Mouse (Mus musculus): ENCODE data around the gene Dhrs13. TPM values are rescaled to one million over a fixed set of nuclear protein-coding genes. Genes with fewer than 3 reads are reported as not detected.

Dhrs13 gene
- 1 to 10 TPM in 8 of 26 experiments, under 1 TPM in 8, not detected in 10; 0.60 to 1.3 (median 0.99) TPM for total RNA-seq (2018; cell fraction: chromatin; rRNA removed)
- total RNA-seq (2018; cell fraction: cytosol; rRNA removed), result 1 to 10 TPM in 18 of 26 experiments, under 1 TPM in 8; 0.53 to 1.8 (median 1.3) TPM
- total RNA-seq (2018; cell fraction: nucleus; rRNA removed), result 1 to 10 TPM in 17 of 26 experiments, under 1 TPM in 8, not detected in 1; 0.52 to 9.5 (median 1.2) TPM
- polyA plus RNA-seq (2018), result 0.70 to 7.4 TPM (median 1.6 TPM) in 3 replicates

DNA sequence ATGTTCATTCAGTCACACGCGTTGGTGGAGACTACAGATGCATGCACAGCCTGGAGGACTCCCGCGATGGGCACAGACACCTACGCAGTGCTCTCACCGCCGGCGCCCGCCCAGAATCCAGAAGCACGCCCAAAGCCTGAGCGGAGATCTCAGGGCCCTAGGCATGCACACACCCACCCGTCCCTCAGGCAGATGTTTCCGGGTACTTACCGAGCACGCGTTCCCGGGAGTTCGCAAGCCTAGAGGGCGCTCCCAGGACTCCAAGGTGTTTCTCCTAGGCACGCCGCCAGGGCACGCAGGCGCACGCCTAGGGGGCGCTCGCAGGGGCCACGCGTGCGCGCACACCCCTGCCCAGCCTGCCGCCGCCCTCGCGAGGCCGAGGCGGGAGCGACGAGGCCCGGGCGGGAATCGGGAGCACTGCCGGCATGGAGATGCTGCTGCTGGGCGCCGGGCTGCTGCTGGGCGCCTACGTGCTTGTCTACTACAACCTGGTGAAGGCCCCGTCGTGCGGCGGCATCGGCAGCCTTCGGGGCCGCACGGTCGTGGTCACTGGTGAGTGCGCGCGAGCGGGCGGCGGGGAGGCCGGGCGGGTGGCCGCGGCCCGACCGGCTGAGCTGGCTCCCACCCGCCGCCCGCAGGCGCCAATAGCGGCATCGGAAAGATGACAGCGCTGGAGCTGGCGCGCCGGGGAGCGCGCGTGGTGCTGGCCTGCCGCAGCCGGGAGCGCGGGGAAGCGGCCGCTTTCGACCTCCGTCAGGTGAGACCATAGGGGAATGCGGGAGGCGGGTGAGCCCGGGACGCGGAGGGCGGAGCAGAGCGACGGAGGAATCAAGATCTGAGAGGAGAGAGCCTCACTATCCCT, at the start of gene Dhrs13:
Dhrs13 (plus strand) TSS at position 334 of the 862 bp plus-strand sequence.
- Histone ChIP-seq H3K27ac (no peak within 1 kb of the TSS), H3K36me3 (ENCODE audit: inconsistent target) (peaks cover 19% of the 10 kb centered on the region)

DNA sequence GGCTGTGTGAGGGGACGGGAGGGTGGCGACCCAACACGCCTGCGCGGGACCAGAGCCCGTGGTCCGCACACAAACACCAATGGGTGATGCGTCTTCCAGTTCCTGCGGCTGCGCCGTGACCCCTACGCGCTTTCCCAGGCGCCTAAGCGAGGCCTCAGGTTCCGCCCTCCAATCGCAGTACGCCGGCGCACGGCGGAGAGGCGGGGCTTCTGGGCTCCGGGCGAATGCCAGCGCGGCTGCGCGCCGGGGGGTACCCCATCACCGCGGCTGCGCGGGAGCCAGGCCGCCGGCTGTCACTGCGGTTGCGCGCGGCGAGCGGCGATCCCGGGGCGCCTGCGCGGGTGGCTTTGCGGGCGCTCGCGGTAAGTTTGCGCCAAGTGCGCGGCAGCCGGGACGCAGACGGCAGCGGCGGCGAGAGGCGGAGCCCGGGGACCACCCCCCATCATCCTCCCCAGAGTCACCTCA, 49.6 kb upstream of the Dhrs13 start, which contains the start of gene Phf12:
Phf12 (plus strand) TSS at position 314 of the 465 bp plus-strand sequence.
- Histone ChIP-seq H3K27ac (peak within 1 kb of the TSS; percentile 93), H3K4me3 (ENCODE audit: inconsistent target) (peak within 1 kb of the TSS; percentile 98)
- WGBS (ENCODE audit: missing documents), result 0% methylated on average over 27 of the region's 62 CpGs

More for the DNA sequence above, at the start of gene Dhrs13:
- Histone ChIP-seq H3K4me3 (ENCODE audit: inconsistent target) (peak within 1 kb of the TSS; percentile 31), H3K79me2 (ENCODE audit: inconsistent target) (no peaks in the 10 kb centered on the region)
- under 1% methylated on average over 90 of the region's 96 CpGs for WGBS (ENCODE audit: missing documents)

DNA sequence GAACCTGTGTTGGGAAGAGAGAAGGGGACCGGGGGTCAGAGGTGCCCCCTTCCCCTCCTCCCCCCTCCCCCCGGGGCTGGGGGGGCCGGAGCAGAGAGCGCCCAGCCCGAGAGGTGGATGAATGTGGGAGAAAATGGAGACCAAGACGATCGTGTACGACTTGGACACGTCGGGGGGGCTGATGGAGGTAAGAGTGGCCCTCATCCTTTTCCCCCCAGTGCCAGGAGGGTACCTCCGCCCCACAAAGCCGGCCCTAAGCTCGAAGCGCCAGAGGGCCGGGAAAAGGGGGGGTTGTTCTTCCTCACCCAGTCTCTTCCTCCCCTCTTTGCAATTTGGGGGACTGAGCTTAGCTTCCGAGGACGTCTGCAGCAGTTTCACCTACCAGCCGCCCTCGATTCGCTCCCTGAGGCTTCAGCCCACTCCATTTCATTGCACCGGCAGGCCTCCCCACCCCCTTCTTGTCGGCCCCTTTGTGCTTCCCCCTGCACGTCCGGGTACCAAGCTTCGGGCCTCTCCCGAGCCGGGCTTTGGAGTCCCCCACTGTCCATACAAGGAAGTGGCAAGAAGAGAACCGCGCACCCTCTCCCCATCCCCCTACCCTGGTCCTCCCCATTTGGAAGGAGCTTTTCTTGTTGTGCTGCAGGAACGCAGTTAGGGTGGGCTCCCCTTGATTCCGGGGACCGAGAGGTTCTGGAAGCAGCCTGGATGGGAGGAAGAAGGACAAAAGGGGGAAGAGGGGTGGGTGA, 48.7 kb upstream of the Dhrs13 start:
- 2% methylated on average over 32 of the region's 32 CpGs for WGBS (ENCODE audit: missing documents)
- Histone ChIP-seq H3K27ac (peak overlapping the region; percentile 89), H3K36me3 (ENCODE audit: inconsistent target) (peaks cover 7% of the 10 kb centered on the region; the same call in 1 of the 2 replicates), H3K4me3 (ENCODE audit: inconsistent target) (peak overlapping the region; percentile 98), H3K79me2 (ENCODE audit: inconsistent target) (peaks cover 52% of the 10 kb centered on the region)

More for the DNA sequence above, 49.6 kb upstream of the Dhrs13 start, which contains the start of gene Phf12:
- Histone ChIP-seq H3K79me2 (ENCODE audit: inconsistent target) (peaks cover 43% of the 10 kb centered on the region), H3K36me3 (ENCODE audit: inconsistent target) (0 out of 2 replicates have a peak, but pooled peaks cover 7% of the 10 kb centered on the region)

DNA sequence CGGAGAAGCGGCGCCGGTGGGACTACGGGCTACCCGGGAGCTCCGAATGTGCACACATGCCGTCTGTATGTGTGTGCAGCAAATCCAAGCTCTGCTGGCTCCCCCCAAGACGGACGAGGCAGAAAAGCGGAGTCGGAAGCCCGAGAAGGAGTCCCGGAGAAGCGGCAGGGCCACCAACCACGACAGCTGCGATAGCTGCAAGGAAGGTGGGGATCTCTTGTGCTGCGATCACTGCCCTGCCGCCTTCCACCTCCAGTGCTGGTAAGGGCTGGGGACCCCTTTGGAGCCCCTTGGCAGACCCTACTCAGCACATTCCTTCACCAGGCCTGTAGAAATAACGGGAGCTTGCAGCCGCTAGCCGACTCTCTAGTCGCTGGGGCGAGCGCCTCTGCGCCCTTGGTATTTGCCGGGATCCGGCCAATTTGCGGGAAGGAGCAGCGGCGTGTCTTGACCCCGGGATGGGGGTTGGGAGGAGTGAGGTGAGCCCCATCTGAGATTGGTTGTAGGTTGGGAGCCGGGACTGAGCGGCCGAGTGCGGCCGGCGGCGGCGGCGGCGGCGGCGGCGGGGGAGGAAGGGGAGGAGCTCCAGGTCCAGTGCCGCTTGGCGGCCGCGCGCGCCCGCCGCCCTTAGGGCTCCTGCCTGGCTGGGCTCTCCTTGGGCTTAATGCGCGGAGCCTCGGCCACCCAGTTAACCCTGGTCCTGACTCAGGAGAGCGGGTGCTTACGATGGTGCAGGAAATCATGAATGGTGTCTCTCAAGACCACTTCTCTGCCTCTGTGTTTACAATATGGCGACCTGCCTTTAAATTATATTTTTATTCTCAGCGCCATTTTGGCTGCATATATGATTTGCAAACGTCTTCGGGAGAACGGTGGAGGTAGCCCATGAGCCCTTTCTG, 47.9 kb upstream of the Dhrs13 start:
- Histone ChIP-seq H3K27ac (peak overlapping the region; percentile 89), H3K4me3 (ENCODE audit: inconsistent target) (peak overlapping the region; percentile 98), H3K79me2 (ENCODE audit: inconsistent target) (peaks cover 60% of the 10 kb centered on the region), H3K36me3 (ENCODE audit: inconsistent target) (peaks cover 12% of the 10 kb centered on the region; the same call in 1 of the 2 replicates)
- WGBS (ENCODE audit: missing documents), result under 1% methylated on average over 55 of the region's 63 CpGs

DNA sequence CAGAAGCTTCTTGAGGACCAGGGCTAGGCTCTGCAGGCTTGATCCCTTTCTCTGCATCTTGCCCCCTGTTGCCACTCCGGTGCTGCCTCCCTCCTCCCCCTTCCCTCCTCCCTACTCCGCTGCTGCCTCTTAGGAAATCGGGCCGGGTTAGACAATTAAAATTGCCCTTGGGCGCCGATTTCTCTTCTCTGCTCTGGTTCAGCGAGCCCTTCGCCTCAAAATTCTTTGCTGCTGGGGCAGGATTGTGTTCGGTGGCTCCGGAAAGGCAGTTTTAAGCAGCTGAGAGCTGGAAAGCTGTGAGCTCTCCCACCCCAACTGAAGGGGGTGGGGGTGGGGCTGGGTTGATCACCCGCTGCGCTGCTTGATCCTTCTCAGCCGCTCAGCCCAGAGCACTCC, 47.2 kb upstream of the Dhrs13 start:
- H3K4me3 ChIP-seq (ENCODE audit: inconsistent target), result peak overlapping the region; percentile 98
- H3K27ac ChIP-seq, result peak overlapping the region; percentile 66
- peaks cover 67% of the 10 kb centered on the region for H3K79me2 ChIP-seq (ENCODE audit: inconsistent target)
- H3K36me3 ChIP-seq (ENCODE audit: inconsistent target), result peaks cover 18% of the 10 kb centered on the region; the same call in 1 of the 2 replicates
- WGBS (ENCODE audit: missing documents), result 0% methylated on average over 10 of the region's 13 CpGs

DNA sequence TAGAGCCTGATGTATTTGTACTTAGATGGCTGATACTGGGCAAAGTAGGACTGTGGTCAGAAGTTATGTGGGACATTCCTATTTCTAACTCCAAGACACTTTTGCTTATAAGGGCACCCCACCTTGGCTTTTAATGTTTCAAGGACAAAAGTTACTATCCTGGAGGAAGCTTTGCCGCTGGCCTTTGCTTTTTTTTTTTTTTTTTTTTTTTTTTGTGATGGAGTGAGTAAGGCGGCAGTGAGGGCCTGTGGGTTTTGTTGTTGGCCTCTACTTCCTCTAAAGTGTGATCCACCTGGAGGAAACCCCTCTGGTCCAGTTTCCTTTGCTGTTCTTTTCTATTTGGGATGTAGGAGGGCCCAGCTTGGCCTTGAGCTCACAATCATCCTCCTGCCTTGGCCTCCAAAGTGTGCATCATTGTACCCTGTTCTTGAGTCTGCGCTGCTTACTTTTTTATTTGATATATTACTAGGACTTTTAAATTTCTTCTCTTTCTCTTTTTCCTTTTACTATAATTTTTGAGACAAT, 46.5 kb upstream of the Dhrs13 start:
- peak overlapping the region; percentile 98 for H3K4me3 ChIP-seq (ENCODE audit: inconsistent target)

DNA sequence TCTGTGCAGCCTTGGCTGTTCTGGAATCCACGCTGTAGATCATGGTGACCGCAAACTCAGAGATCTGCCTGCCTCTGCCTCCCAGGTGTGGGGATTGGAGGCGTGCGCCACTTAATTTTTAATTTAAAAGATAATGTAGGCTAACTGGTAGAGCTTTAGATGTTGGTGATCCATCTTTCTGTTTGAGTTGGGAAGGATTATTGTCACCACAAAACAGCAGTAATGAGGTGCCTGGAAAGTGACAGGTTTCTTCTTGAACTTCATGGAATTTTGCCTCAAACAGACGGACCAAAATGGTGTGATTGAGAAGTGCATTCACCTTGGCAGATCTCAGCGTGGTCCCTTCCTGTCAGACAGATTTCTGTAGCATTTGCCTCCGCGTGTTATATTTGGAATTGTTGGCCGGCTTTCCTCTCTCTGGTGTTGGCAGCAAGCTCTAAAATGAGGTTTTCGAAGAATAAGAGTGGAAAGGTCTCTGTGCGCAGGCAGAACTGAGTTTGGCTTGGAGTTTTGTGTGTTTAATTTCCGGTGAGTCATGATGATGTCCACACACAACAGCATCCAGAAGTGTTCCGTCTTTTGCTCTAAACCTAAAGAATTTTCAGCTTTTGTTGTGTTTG, 42.9 kb upstream of the Dhrs13 start:
- 96% methylated on average over 13 of the region's 13 CpGs for WGBS (ENCODE audit: missing documents)
- Histone ChIP-seq H3K36me3 (ENCODE audit: inconsistent target) (peaks cover 24% of the 10 kb centered on the region; the same call in 1 of the 2 replicates), H3K79me2 (ENCODE audit: inconsistent target) (peaks cover 98% of the 10 kb centered on the region), H3K27ac (no peak overlapping the region), H3K4me3 (ENCODE audit: inconsistent target) (no peak overlapping the region)

More for the DNA sequence above, 46.5 kb upstream of the Dhrs13 start:
- Histone ChIP-seq H3K79me2 (ENCODE audit: inconsistent target) (peaks cover 74% of the 10 kb centered on the region), H3K27ac (peak overlapping the region; percentile 66; the same call in 1 of the 2 replicates), H3K36me3 (ENCODE audit: inconsistent target) (peaks cover 18% of the 10 kb centered on the region; the same call in 1 of the 2 replicates)
- 67% methylated on average over 2 of the region's 3 CpGs for WGBS (ENCODE audit: missing documents)

DNA sequence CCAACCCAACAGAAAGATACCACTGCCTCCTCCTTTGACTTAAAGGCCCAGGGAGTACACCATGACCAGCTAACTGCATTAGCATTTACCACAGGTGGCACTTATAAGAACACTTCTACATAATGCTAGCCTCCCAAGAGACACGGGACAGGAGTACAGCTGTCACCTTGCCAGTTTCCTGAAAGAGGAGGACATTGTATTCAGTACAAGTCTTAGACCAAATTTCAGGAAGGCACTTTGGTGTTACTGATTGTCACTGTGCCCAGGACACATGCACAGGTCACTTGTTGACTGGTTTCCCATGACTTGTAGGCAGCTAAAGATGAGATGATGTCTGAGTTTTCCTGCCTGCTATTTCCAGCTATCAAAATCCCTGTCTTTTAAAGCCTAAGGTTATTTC, 36.5 kb upstream of the Dhrs13 start:
- Histone ChIP-seq H3K36me3 (ENCODE audit: inconsistent target) (0 out of 2 replicates have a peak, but pooled peaks cover 6% of the 10 kb centered on the region), H3K27ac (no peak overlapping the region), H3K4me3 (ENCODE audit: inconsistent target) (no peak overlapping the region), H3K79me2 (ENCODE audit: inconsistent target) (peaks cover 100% of the 10 kb centered on the region)
- WGBS (ENCODE audit: missing documents), result 53% methylated on average over 1 of the region's 1 CpGs

DNA sequence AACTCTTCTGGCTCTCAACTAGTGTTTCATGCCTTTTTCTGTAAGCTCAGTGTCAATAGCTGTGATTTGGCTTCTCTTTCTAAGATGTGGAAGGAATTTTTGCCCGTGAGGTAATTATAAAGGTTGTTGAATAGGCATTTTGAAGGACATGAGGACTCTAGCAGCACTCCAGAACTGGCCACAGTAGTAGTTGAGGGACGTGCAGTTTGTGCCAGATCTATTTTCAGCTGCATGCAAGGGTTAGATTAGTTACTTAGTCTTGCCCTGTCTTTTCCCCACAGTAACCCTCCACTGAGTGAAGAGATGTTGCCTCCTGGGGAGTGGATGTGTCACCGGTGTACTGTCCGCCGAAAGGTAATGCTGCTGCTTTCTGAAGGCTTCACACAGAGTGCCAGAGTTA, 25.6 kb upstream of the Dhrs13 start:
- Histone ChIP-seq H3K4me3 (ENCODE audit: inconsistent target) (no peak overlapping the region), H3K27ac (no peak overlapping the region), H3K79me2 (ENCODE audit: inconsistent target) (peaks cover 93% of the 10 kb centered on the region), H3K36me3 (ENCODE audit: inconsistent target) (peaks cover 51% of the 10 kb centered on the region)
- WGBS (ENCODE audit: missing documents), result 96% methylated on average over 5 of the region's 5 CpGs

DNA sequence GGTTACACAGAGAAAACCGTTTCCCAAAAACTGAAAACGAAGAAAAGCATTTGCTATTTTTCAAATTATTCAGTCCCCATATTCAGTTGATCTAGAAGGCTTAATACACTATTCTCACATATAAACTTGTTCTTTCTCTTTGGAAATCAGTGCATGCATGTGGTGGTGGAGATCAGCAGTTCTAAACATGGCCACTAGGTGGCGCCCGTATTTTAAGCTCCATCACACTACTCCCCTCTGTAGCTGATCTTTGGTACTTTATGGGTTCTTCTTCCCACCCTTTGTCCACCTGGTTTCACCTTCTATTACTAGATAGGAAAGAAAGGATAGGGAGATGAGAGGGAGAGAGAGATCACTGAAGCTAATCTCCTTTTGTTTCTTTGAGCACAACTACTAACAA, 12.4 kb upstream of the Dhrs13 start:
- Histone ChIP-seq H3K36me3 (ENCODE audit: inconsistent target) (peaks cover 84% of the 10 kb centered on the region), H3K27ac (no peak overlapping the region), H3K79me2 (ENCODE audit: inconsistent target) (no peaks in the 10 kb centered on the region), H3K4me3 (ENCODE audit: inconsistent target) (no peak overlapping the region)
- WGBS (ENCODE audit: missing documents), result 29% methylated on average over 4 of the region's 4 CpGs

DNA sequence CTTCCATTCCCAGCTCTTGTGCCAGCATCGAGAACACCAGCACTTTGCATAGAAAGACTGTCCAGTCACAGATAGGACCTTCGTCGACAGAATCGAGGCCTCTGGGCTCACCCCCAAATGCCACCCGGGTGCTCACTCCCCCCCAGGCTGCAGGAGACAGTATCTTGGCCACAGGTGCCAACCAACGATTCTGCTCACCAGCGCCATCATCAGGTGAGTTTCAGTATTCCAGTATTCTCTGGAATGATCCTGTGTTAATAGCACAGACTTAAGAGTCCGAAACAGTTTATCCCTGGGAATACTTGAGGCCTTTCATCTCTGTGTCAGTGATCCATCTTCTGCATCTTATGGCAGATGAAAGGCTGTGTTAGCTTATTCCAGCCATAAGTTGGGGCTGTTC, 8.5 kb upstream of the Dhrs13 start:
- Histone ChIP-seq H3K79me2 (ENCODE audit: inconsistent target) (no peaks in the 10 kb centered on the region), H3K27ac (no peak overlapping the region), H3K4me3 (ENCODE audit: inconsistent target) (no peak overlapping the region), H3K36me3 (ENCODE audit: inconsistent target) (peaks cover 75% of the 10 kb centered on the region)
- 83% methylated on average over 8 of the region's 8 CpGs for WGBS (ENCODE audit: missing documents)

DNA sequence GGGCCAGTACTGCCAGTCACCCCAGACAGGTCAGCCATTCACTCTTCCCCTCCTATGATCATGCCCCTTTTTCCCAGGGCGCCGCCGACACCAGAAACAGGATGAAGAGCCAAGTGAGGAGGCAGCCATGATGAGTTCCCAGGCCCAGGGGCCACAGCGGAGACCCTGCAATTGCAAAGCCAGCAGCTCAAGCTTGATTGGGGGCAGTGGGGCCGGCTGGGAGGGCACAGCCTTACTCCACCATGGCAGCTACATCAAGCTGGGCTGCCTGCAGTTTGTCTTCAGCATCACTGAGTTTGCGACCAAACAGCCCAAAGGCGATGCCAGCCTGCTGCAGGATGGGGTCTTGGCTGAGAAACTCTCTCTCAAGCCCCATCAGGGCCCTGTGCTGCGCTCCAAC, 2.8 kb upstream of the Dhrs13 start:
- no peak overlapping the region for H3K4me3 ChIP-seq (ENCODE audit: inconsistent target)
- H3K27ac ChIP-seq, result no peak overlapping the region
- H3K36me3 ChIP-seq (ENCODE audit: inconsistent target), result peaks cover 41% of the 10 kb centered on the region
- whole genome bisulfite sequencing (ENCODE audit: missing documents), result 98% methylated on average over 8 of the region's 8 CpGs
- no peaks in the 10 kb centered on the region for H3K79me2 ChIP-seq (ENCODE audit: inconsistent target)

DNA sequence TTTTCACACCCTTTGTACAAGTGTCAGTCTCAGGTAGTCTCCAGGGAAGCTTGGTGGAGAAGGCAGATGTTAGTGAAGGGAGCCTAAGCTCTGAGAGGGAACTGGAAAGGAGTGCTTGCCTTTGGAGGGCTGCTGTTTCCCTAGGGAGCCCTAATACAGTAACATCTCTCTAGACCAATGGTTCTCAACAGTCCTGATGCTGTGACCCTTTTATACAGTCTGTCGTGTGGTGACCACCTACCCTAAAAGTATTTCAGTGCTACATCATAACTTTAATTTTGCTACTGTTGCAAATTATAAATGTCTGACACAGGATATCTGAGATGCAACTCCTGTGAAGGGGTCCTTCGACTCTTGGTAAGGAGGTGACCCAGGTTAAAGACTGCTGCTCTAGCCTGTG, 1.5 kb upstream of the Dhrs13 start:
- Histone ChIP-seq H3K4me3 (ENCODE audit: inconsistent target) (no peak overlapping the region), H3K79me2 (ENCODE audit: inconsistent target) (no peaks in the 10 kb centered on the region), H3K36me3 (ENCODE audit: inconsistent target) (peaks cover 34% of the 10 kb centered on the region), H3K27ac (no peak overlapping the region)
- WGBS (ENCODE audit: missing documents), result 69% methylated on average over 2 of the region's 2 CpGs

Measured in macrophage (primary cell).